Mouse (Mus musculus) CH12.LX (cell line): ENCODE measurements around the gene Dpp4.

Source experiments
- CTCF ChIP-seq, 2 experiments: IDR thresholded peaks in 1 of 2; conservative IDR thresholded peaks in 1 of 2; 2 replicates each; pipeline ENCODE4 v1.5.1; 2011 to 2012; ENCODE audit warnings: low read depth in 2 of 2, low read length in 2 of 2, improper control_type of control experiment in 1 of 2, inconsistent platforms in 1 of 2, mild to moderate bottlenecking in 1 of 2, moderate library complexity in 1 of 2
- ETS1 ChIP-seq: conservative IDR thresholded peaks from 2 replicates; pipeline ENCODE4 v1.6.1; 2012; ENCODE audit warnings: low read depth, mild to moderate bottlenecking, inconsistent platforms, low read length, improper control_type of control experiment, moderate library complexity

- TF ChIP-seq CTCF (conservative IDR thresholded peaks at IDR 0.05 in 1 of 2, IDR thresholded peaks at IDR 0.05 in 1 of 2; ENCODE audit: low read depth in 2 of 2, low read length in 2 of 2) (no peak), ETS1 (peak; percentile 93)
These were observed 48.2 kb upstream of the Dpp4 start for GRCm38 (mm10) chr2:62460231-62460710.
